In the genomic region with DNA sequence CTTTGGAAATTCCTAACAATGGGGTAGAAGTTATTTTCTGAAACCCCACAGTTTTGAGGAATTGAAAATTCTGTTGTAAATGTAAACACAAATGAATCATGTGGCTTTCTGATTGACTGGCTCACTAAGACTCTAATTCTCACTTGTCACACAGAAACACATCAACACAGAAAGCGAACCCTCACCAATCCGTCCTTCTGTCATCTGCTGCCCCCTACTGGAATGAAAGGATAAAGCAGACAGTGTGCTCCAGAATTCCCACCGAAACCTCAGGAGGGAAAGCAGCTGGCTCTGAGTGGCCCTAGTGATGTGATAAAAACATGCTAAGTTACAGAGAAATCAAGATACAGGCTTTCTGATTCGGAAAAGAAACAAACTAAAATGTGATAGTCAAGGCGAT, we compare ENCODE assay signal across 8 mouse cellular contexts. TPM values are rescaled to one million over a fixed set of nuclear protein-coding genes. Genes with fewer than 3 reads are reported as not detected.
DNase-seq lines count a peak whose midpoint lies in the region; ATAC-seq and TF ChIP-seq lines count a peak whose summit lies in the region.

No protein-coding gene starts in this region.

- no peak overlapping the region for H3K9ac ChIP-seq in forebrain, embryonic 11.5 days (ENCODE audit: low read length)
- 0 out of 2 replicates have a peak overlapping the region, but pooled peaks have one; percentile 2 for H3K9ac ChIP-seq in hindbrain, postnatal 0 days (replicated peaks; ENCODE audit: low read length)
- no peak overlapping the region for H3K9ac ChIP-seq in limb, embryonic 14.5 days (ENCODE audit: low read depth, low read length, severe bottlenecking)
- no peak overlapping the region for H3K9ac ChIP-seq in neural tube, embryonic 12.5 days

- TF ChIP-seq CTCF in hindbrain, postnatal 0 days (IDR thresholded peaks at IDR 0.05; ENCODE audit: low read depth), result peak; percentile 96

- TF ChIP-seq POLR2A in limb, embryonic 14.5 days (IDR thresholded peaks at IDR 0.05; ENCODE audit: borderline replicate concordance, extremely low read depth, insufficient read depth, insufficient read length), result no peak

- no peaks in the 10 kb centered on the region for H3K27me3 ChIP-seq in forebrain, embryonic 11.5 days (ENCODE audit: control insufficient read depth, insufficient read depth, low read length)
- H3K27me3 ChIP-seq in hindbrain, postnatal 0 days (ENCODE audit: insufficient read depth, low read length), result no peaks in the 10 kb centered on the region
- no peaks in the 10 kb centered on the region for H3K27me3 ChIP-seq in limb, embryonic 14.5 days (ENCODE audit: control insufficient read depth, insufficient read depth, low read length)
- no peaks in the 10 kb centered on the region for H3K27me3 ChIP-seq in neural tube, embryonic 12.5 days (replicated peaks)

- H3K4me3 ChIP-seq in forebrain, embryonic 11.5 days (ENCODE audit: low read depth, low read length), result no peak overlapping the region
- no peak overlapping the region for H3K4me3 ChIP-seq in hindbrain, postnatal 0 days (ENCODE audit: low read length)
- no peak overlapping the region for H3K4me3 ChIP-seq in limb, embryonic 14.5 days (replicated peaks; ENCODE audit: low read length)
- no peak overlapping the region for H3K4me3 ChIP-seq in neural tube, embryonic 12.5 days

- DNase-seq in urinary bladder, postnatal 25 days (ENCODE audit: low spot score), result peak; percentile 45
- no peak for DNase-seq in urinary bladder, postnatal 10 days (ENCODE audit: low spot score)
- peak; percentile 77 for DNase-seq in brain, adult 2 months (ENCODE audit: low read depth, low spot score)
- peak; percentile 60 for DNase-seq in forebrain, embryonic 11.5 days (ENCODE audit: low spot score)
- peak; percentile 84 for DNase-seq in hindbrain, postnatal 0 days (ENCODE audit: low spot score)
- peak; percentile 66 for DNase-seq in limb, embryonic 14.5 days (ENCODE audit: low spot score)

- no peaks in the 10 kb centered on the region for H3K4me1 ChIP-seq in forebrain, embryonic 11.5 days (replicated peaks; ENCODE audit: control insufficient read depth, insufficient read depth, low read length)
- no peaks in the 10 kb centered on the region for H3K4me1 ChIP-seq in hindbrain, postnatal 0 days (ENCODE audit: insufficient read depth, low read length)
- H3K4me1 ChIP-seq in limb, embryonic 14.5 days (ENCODE audit: control insufficient read depth, insufficient read depth, low read length), result no peaks in the 10 kb centered on the region
- no peaks in the 10 kb centered on the region for H3K4me1 ChIP-seq in neural tube, embryonic 12.5 days

- H3K27ac ChIP-seq in forebrain, embryonic 11.5 days (ENCODE audit: low read depth, low read length), result no peak overlapping the region
- no peak overlapping the region for H3K27ac ChIP-seq in hindbrain, postnatal 0 days
- H3K27ac ChIP-seq in limb, embryonic 14.5 days (replicated peaks; ENCODE audit: low read depth, low read length), result no peak overlapping the region
- H3K27ac ChIP-seq in neural tube, embryonic 12.5 days, result no peak overlapping the region

- ATAC-seq in forebrain, embryonic 11.5 days (replicated peaks; ENCODE audit: low FRiP score), result peak; percentile 61; the same call in 1 of the 2 replicates
- ATAC-seq in hindbrain, postnatal 0 days, result peak; percentile 74
- peak; percentile 57; the same call in 1 of the 2 replicates for ATAC-seq in limb, embryonic 14.5 days (ENCODE audit: low FRiP score, low read depth)
- peak; percentile 61; the same call in 1 of the 2 replicates for ATAC-seq in neural tube, embryonic 12.5 days (ENCODE audit: low FRiP score, low read depth)
- no peak for ATAC-seq in inflammation-experienced regulatory T-cells, adult 6 months

- no peak overlapping the region for H3K4me2 ChIP-seq in forebrain, embryonic 11.5 days (ENCODE audit: low read depth, low read length, severe bottlenecking)
- H3K4me2 ChIP-seq in hindbrain, postnatal 0 days (ENCODE audit: low read depth, low read length), result no peak overlapping the region
- H3K4me2 ChIP-seq in limb, embryonic 14.5 days (replicated peaks; ENCODE audit: low read depth, low read length, severe bottlenecking), result no peak overlapping the region
- H3K4me2 ChIP-seq in neural tube, embryonic 12.5 days (replicated peaks), result no peak overlapping the region

- 8% methylated on average over 5 of the region's 5 CpGs for WGBS in forebrain, embryonic 11.5 days
- 6% methylated on average over 5 of the region's 5 CpGs for WGBS in hindbrain, postnatal 0 days
- WGBS in limb, embryonic 14.5 days, result 8% methylated on average over 5 of the region's 5 CpGs
- 8% methylated on average over 5 of the region's 5 CpGs for WGBS in neural tube, embryonic 12.5 days

- no peaks in the 10 kb centered on the region for H3K9me3 ChIP-seq in forebrain, embryonic 11.5 days (ENCODE audit: control insufficient read depth, low read length)
- H3K9me3 ChIP-seq in hindbrain, postnatal 0 days (ENCODE audit: low read length), result no peaks in the 10 kb centered on the region
- no peaks in the 10 kb centered on the region for H3K9me3 ChIP-seq in limb, embryonic 14.5 days (ENCODE audit: control insufficient read depth, low read length)
- no peaks in the 10 kb centered on the region for H3K9me3 ChIP-seq in neural tube, embryonic 12.5 days

- H3K36me3 ChIP-seq in forebrain, embryonic 11.5 days (ENCODE audit: control insufficient read depth, insufficient read depth, low read length), result no peaks in the 10 kb centered on the region
- H3K36me3 ChIP-seq in hindbrain, postnatal 0 days (ENCODE audit: insufficient read depth, low read length), result no peaks in the 10 kb centered on the region
- H3K36me3 ChIP-seq in limb, embryonic 14.5 days (ENCODE audit: control insufficient read depth, insufficient read depth, low read length), result no peaks in the 10 kb centered on the region
- no peaks in the 10 kb centered on the region for H3K36me3 ChIP-seq in neural tube, embryonic 12.5 days

RNA-seq across cellular contexts. Expression of a gene that starts 14.4 kb away (rescaled TPM):
- 234 and 249 TPM in 2 replicates for polyA plus RNA-seq in forebrain, embryonic 11.5 days (2014; fragmentation: Nextera tagmentation; extraction: Ambion mirVana)
- 198 and 246 TPM in 2 replicates for total RNA-seq in hindbrain, postnatal 0 days (2014; rRNA removed)
- 382 and 392 TPM in 2 replicates for polyA plus RNA-seq in hindbrain, postnatal 0 days (2015; fragmentation: Nextera tagmentation; extraction: Ambion mirVana)
- polyA plus RNA-seq in limb, embryonic 14.5 days (2012; rRNA removed), result 113 and 117 TPM in 2 replicates
- 191 and 192 TPM in 2 replicates for polyA plus RNA-seq in limb, embryonic 14.5 days (2014; fragmentation: Nextera tagmentation; extraction: Ambion mirVana)
- polyA plus RNA-seq in neural tube, embryonic 12.5 days (2016; fragmentation: Nextera tagmentation; extraction: Ambion mirVana), result 242 and 248 TPM in 2 replicates
- polyA plus RNA-seq in inflammation-experienced regulatory T-cells, adult 6 months (2017; shearing (Covaris generic)), result 100 to 1,000 TPM in 2 of 3 experiments, 10 to 100 TPM in 1; 94.7 to 153 (median 113) TPM
